Mouse (Mus musculus) embryonic facial prominence, embryonic 11.5 days (tissue): ENCODE measurements around the gene Myo6. TPM values are rescaled to one million over a fixed set of nuclear protein-coding genes. Genes with fewer than 3 reads are reported as not detected.
"Not testable (repeated sequence)": the region's sequence is repeated elsewhere in the genome, so short reads cannot be mapped to it uniquely, and the experiment has no call there.

Experiments used
- ATAC-seq: fragments of 200-750 bp; cut with Nextera tagmentation; replicated peaks from 2 replicates; pipeline ENCODE4 v1.8.0; 2017; ENCODE audit warnings: low read depth; ENCODE audit not compliant: insufficient number of reproducible peaks, low FRiP score, low TSS enrichment
- DNase-seq: peaks from one replicate; pipeline ENCODE4 v3.0.0-alpha.2; 2015; ENCODE audit warnings: low spot score
- H3K27ac ChIP-seq: fragments of 300-500 bp; sonication (generic); replicated peaks from 2 replicates; pipeline ENCODE4 v1.5.1; 2014; ENCODE audit warnings: mild to moderate bottlenecking, low read depth, low read length, control low read depth
- H3K27me3 ChIP-seq: fragments of 300-500 bp; sonication (generic); 2 replicates; pipeline ENCODE4 v1.6.1; 2014; ENCODE audit warnings: mild to moderate bottlenecking, low read length, moderate library complexity, mixed read lengths; ENCODE audit not compliant: control insufficient read depth, insufficient read depth
- H3K36me3 ChIP-seq: fragments of 300-500 bp; sonication (generic); replicated peaks from 2 replicates; pipeline ENCODE4 v1.6.1; 2014; ENCODE audit warnings: low read depth, mild to moderate bottlenecking, low read length, moderate library complexity, mixed read lengths; ENCODE audit not compliant: control insufficient read depth, insufficient read depth
- H3K4me1 ChIP-seq: fragments of 300-500 bp; sonication (generic); 2 replicates; pipeline ENCODE4 v1.6.1; 2014; ENCODE audit warnings: low read length, mixed read lengths; ENCODE audit not compliant: control insufficient read depth, insufficient read depth
- H3K4me2 ChIP-seq: fragments of 300-500 bp; sonication (generic); 2 replicates; pipeline ENCODE4 v1.6.1; 2014; ENCODE audit warnings: low read depth, mild to moderate bottlenecking, control low read depth, low read length, moderate library complexity
- H3K4me3 ChIP-seq: fragments of 300-500 bp; sonication (generic); 2 replicates; pipeline ENCODE4 v1.5.1; 2014; ENCODE audit warnings: low read depth, low read length, control low read depth
- H3K9ac ChIP-seq: fragments of 300-500 bp; sonication (generic); replicated peaks from 2 replicates; pipeline ENCODE4 v1.6.1; 2014; ENCODE audit warnings: mild to moderate bottlenecking, control low read depth, low read length
- H3K9me3 ChIP-seq: fragments of 300-500 bp; sonication (generic); replicated peaks from 2 replicates; pipeline ENCODE4 v1.6.1; 2016; ENCODE audit warnings: mild to moderate bottlenecking, low read length, inconsistent platforms, mixed read lengths; ENCODE audit not compliant: control insufficient read depth
- WGBS: fragments of 180-500 bp; shearing (Covaris S2); extraction: QIAGEN DNeasy Blood & Tissue Kit; methylation state at CpG from one replicate; pipeline ENCODE4 v1.1.7; 2014; 5-methylcytosine and 5-hydroxymethylcytosine counted together
- polyA plus RNA-seq: library from polyadenylated mRNA; unstranded; fragments of >200 nt; fragmentation: Nextera tagmentation; extraction: Ambion mirVana; gene quantifications from 2 replicates; pipeline ENCODE4 v1.2.1, GENCODE M21; 2014

The Myo6 gene
- polyA plus RNA-seq, 1 experiment from 2014 or later: 12.1 TPM

DNA sequence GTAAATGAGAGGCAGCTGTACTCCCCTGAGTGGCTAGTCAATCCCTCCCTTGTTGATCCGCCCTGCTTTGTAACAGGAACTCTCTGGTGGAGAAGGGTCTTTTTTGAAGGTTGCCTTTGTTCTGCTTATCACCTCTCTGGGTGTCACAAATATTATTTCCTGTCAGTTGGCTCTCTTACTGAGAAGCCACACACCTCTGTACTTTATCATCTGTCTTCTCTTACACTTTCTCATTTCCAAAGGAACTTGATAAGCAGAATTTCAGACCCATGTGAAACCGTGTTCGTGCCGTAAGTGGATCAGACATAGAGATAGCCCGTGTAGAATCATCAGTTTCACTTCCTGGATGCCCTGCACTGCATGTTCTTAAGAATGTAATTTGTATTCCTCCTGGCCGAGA is 153.2 kb downstream of the Myo6 start:
- Histone ChIP-seq H3K9ac (no peak overlapping the region), H3K4me3 (no peak overlapping the region), H3K27me3 (no peaks in the 10 kb centered on the region), H3K4me2 (no peak overlapping the region), H3K9me3 (no peaks in the 10 kb centered on the region), H3K4me1 (no peaks in the 10 kb centered on the region), H3K36me3 (no peaks in the 10 kb centered on the region), H3K27ac (no peak overlapping the region)
- 84% methylated on average over 6 of the region's 6 CpGs for WGBS
- ATAC-seq: no peak
- no peak for DNase-seq

DNA sequence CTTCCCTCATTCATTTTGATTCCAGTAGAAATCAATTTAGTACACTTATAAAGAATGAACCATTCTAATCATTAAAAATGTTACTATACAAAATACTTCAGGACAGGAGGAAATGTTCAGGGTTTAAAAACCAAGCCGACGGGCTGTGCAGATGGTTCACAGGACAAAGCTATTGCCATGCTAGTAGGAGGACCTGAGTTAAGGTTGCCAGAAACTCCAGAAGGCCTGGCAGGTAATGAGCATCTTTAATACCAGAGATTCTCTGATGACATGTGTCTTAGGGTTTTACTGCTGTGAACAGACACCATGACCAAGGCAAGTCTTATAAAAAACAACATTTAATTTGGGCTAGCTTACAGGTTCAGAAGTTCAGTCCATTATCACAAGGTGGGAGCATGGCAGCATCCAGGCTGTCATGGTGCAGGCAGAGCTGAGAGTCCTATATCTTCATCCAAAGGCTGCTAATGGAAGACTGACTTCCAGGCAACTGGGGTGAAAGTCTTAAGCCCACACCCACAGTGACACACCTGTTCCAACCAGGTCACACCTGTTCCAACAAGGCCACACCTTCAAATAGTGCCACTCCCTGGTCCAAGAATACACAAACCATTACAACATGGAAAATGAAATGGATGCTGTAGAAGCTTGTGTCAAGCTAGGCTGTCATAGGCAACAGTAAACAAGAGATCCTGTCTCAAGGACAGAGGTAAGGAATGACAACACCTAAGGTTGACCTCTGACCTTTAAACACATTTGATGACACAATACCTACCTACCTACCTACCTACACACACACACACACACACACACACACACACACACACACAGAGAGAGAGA is 156.4 kb downstream of the Myo6 start:
- H3K4me3 ChIP-seq, H3K27me3 ChIP-seq, H3K9me3 ChIP-seq, ATAC-seq, H3K36me3 ChIP-seq, H3K27ac ChIP-seq, DNase-seq, H3K4me2 ChIP-seq, H3K4me1 ChIP-seq, H3K9ac ChIP-seq: not testable (repeated sequence)
- WGBS: 91% methylated on average over 2 of the region's 2 CpGs

- WGBS: 21% methylated on average over 14 of the region's 14 CpGs
- Histone ChIP-seq H3K36me3 (no peaks in the 10 kb centered on the region), H3K27ac (no peak overlapping the region), H3K9ac (no peak overlapping the region), H3K27me3 (no peaks in the 10 kb centered on the region), H3K9me3 (no peaks in the 10 kb centered on the region), H3K4me2 (peak overlapping the region; percentile 8; the same call in 1 of the 2 replicates), H3K4me3 (no peak overlapping the region), H3K4me1 (no peaks in the 10 kb centered on the region)
- ATAC-seq: peak; percentile 85
- peak; percentile 84 for DNase-seq
Observed at GRCm38 (mm10) chr9:80332153-80332552, 167.3 kb downstream of the Myo6 start.

GRCm38 (mm10) chr9:80333466-80333865 is 168.6 kb downstream of the Myo6 start:
- H3K4me1 ChIP-seq: no peaks in the 10 kb centered on the region
- 46% methylated on average over 8 of the region's 8 CpGs for WGBS
- no peak overlapping the region for H3K27ac ChIP-seq
- no peaks in the 10 kb centered on the region for H3K36me3 ChIP-seq
- ATAC-seq (no peak), DNase-seq (no peak)
- H3K4me3 ChIP-seq: no peak overlapping the region
- H3K4me2 ChIP-seq: no peak overlapping the region
- H3K27me3 ChIP-seq: no peaks in the 10 kb centered on the region
- no peaks in the 10 kb centered on the region for H3K9me3 ChIP-seq
- H3K9ac ChIP-seq: no peak overlapping the region

- ATAC-seq: no peak
- H3K4me2 ChIP-seq: no peak overlapping the region
- H3K4me1 ChIP-seq: no peaks in the 10 kb centered on the region
- H3K4me3 ChIP-seq: no peak overlapping the region
- H3K36me3 ChIP-seq: no peaks in the 10 kb centered on the region
- H3K9me3 ChIP-seq: no peaks in the 10 kb centered on the region
- no peak for DNase-seq
- no peak overlapping the region for H3K27ac ChIP-seq
- no peaks in the 10 kb centered on the region for H3K27me3 ChIP-seq
- WGBS: 71% methylated on average over 14 of the region's 14 CpGs
- no peak overlapping the region for H3K9ac ChIP-seq
Observed at GRCm38 (mm10) chr9:80333998-80334605, 169.3 kb downstream of the Myo6 start.

DNA sequence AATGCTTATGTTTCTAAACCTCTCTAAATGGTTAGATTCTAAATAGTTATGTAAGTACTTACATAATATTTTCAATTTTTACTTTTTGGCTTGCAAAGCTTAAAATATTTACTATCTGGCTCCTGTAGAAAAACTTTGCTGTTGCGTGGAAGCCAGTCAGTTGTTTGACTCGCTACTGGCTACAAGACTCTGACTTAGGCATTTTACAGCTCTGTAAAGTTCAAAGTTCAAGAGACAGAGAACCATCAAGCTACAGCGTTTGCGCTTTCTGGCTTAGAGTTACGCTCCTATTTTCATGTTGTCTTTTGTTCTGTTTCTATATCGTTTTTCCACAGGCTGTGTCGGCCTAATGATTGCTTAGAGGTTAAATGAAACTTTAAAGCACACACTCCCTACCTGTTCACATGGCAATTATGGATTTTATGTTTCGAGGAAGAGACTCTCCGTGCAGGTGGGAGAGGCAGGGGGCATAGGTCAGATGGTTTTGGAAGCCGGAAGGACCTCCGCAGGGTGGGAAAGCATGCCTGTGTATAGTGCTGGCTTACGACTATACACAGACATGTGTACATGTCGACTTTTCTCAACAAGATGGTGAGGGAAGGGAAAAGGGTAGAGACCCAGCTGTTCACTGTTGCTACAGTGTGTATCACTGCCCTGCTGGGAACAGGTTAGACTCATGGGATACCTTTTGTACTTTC is 171.0 kb downstream of the Myo6 start:
- no peaks in the 10 kb centered on the region for H3K9me3 ChIP-seq
- no peaks in the 10 kb centered on the region for H3K36me3 ChIP-seq
- WGBS: 81% methylated on average over 13 of the region's 13 CpGs
- H3K4me2 ChIP-seq: no peak overlapping the region
- no peak overlapping the region for H3K27ac ChIP-seq
- DNase-seq (no peak), ATAC-seq (no peak)
- H3K27me3 ChIP-seq: no peaks in the 10 kb centered on the region
- H3K4me1 ChIP-seq: no peaks in the 10 kb centered on the region
- H3K9ac ChIP-seq: no peak overlapping the region
- no peak overlapping the region for H3K4me3 ChIP-seq

DNA sequence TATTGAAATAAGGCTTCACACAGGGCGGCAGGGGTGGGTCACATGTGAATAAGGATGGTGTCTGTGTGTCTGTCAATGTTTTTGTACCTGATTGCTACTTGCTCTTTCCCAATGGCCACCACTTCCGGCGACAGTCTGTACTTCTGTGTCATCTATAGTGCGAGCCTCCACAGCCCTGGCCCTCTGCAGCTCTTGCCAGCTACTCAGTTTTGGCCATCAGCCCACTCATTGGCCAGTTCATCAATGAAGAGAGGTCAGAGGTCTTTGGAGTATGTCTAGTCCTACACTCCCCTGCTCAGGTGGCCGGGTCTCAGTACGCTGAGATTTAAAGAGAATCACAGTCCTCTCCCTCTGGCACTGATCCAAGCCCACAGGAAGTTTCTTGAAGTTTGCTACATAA is 173.2 kb downstream of the Myo6 start:
- no peak for ATAC-seq
- Histone ChIP-seq H3K36me3 (no peaks in the 10 kb centered on the region), H3K9ac (no peak overlapping the region), H3K27ac (no peak overlapping the region), H3K27me3 (no peaks in the 10 kb centered on the region), H3K4me1 (no peaks in the 10 kb centered on the region), H3K4me2 (no peak overlapping the region), H3K4me3 (no peak overlapping the region), H3K9me3 (no peaks in the 10 kb centered on the region)
- WGBS: 92% methylated on average over 6 of the region's 6 CpGs
- DNase-seq: no peak

DNA sequence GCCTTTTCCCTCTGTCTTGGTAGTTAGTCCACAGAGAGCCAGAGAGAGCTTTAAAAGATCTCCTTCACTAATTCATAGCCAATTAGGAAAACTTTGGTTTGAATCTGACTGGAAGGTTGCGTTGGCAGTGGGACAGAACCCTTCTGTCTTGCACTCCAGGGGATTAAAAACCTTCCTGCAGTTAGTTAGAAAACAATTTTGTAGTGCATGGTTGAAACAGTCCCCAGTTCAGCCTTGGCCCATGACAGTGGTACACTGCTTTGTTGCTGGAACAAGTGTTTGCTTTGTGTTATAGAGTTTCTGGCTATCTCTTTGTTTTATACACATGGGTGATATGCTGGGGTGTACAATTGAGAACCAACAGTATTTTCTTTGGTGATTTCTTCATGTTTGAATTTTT is 176.1 kb downstream of the Myo6 start:
- no peaks in the 10 kb centered on the region for H3K27me3 ChIP-seq
- H3K9me3 ChIP-seq: no peaks in the 10 kb centered on the region
- H3K4me2 ChIP-seq: no peak overlapping the region
- H3K27ac ChIP-seq: no peak overlapping the region
- H3K9ac ChIP-seq: no peak overlapping the region
- no peak overlapping the region for H3K4me3 ChIP-seq
- WGBS: 34% methylated on average over 1 of the region's 1 CpGs
- H3K4me1 ChIP-seq: no peaks in the 10 kb centered on the region
- DNase-seq (no peak), ATAC-seq (no peak)
- H3K36me3 ChIP-seq: no peaks in the 10 kb centered on the region
